Mouse (Mus musculus): ENCODE measurements around the gene Tecta. TPM values are rescaled to one million over a fixed set of nuclear protein-coding genes. Genes with fewer than 3 reads are reported as not detected.

Gene Tecta
- 0.21 and 0.34 TPM in 2 replicates for polyA plus RNA-seq (2016; fragmentation: Nextera tagmentation; extraction: Ambion mirVana)

GRCm38 (mm10) chr9:42399829-42400228 lies at the start of gene Tecta:
TSS of gene Tecta (minus strand) at chr9:42399929.
- H3K27ac ChIP-seq (replicated peaks), result no peak within 1 kb of the TSS
- no peak within 1 kb of the TSS; the same call in 1 of the 2 replicates for H3K4me2 ChIP-seq (replicated peaks)
- H3K9me3 ChIP-seq, result no peaks in the 10 kb centered on the region
- peaks cover 8% of the 10 kb centered on the region; the same call in 1 of the 2 replicates for H3K4me1 ChIP-seq
- H3K4me3 ChIP-seq, result no peak within 1 kb of the TSS
- H3K9ac ChIP-seq (replicated peaks), result no peak within 1 kb of the TSS
- H3K27me3 ChIP-seq, result peaks cover 3% of the 10 kb centered on the region; the same call in 1 of the 2 replicates
- ATAC-seq (ENCODE audit: low FRiP score, low read depth), result no peak
- 57% methylated on average over 6 of the region's 6 CpGs for WGBS
- no peaks in the 10 kb centered on the region for H3K36me3 ChIP-seq

- H3K27me3 ChIP-seq, result no peaks in the 10 kb centered on the region
Measured at GRCm38 (mm10) chr9:42449043-42449442, 49.3 kb upstream of the Tecta start.

GRCm38 (mm10) chr9:42442100-42442499 lies 42.4 kb upstream of the Tecta start:
- 93% methylated on average over 8 of the region's 8 CpGs for WGBS
- H3K27me3 ChIP-seq, result no peaks in the 10 kb centered on the region
- no peak overlapping the region for H3K9ac ChIP-seq (replicated peaks)
- H3K27ac ChIP-seq (replicated peaks), result no peak overlapping the region
- H3K36me3 ChIP-seq, result peaks cover 65% of the 10 kb centered on the region
- no peaks in the 10 kb centered on the region for H3K9me3 ChIP-seq
- ATAC-seq (ENCODE audit: low FRiP score, low read depth), result no peak
- H3K4me1 ChIP-seq, result no peaks in the 10 kb centered on the region; the same call in 1 of the 2 replicates
- H3K4me2 ChIP-seq (replicated peaks), result no peak overlapping the region
- no peak overlapping the region for H3K4me3 ChIP-seq

More at GRCm38 (mm10) chr9:42449043-42449442, 49.3 kb upstream of the Tecta start:
- peaks cover 43% of the 10 kb centered on the region for H3K36me3 ChIP-seq
- WGBS, result 93% methylated on average over 6 of the region's 6 CpGs
- ATAC-seq (ENCODE audit: low FRiP score, low read depth), result no peak
- no peak overlapping the region for H3K9ac ChIP-seq (replicated peaks)
- no peaks in the 10 kb centered on the region for H3K9me3 ChIP-seq
- H3K4me2 ChIP-seq (replicated peaks), result no peak overlapping the region
- H3K27ac ChIP-seq (replicated peaks), result no peak overlapping the region
- H3K4me3 ChIP-seq, result no peak overlapping the region
- no peaks in the 10 kb centered on the region for H3K4me1 ChIP-seq

GRCm38 (mm10) chr9:42441234-42441633 lies 41.5 kb upstream of the Tecta start:
- H3K4me3 ChIP-seq, result no peak overlapping the region
- H3K9ac ChIP-seq (replicated peaks), result no peak overlapping the region
- no peaks in the 10 kb centered on the region for H3K27me3 ChIP-seq
- no peaks in the 10 kb centered on the region; the same call in 1 of the 2 replicates for H3K4me1 ChIP-seq
- ATAC-seq (ENCODE audit: low FRiP score, low read depth), result no peak
- H3K27ac ChIP-seq (replicated peaks), result no peak overlapping the region
- no peaks in the 10 kb centered on the region for H3K9me3 ChIP-seq
- no peak overlapping the region for H3K4me2 ChIP-seq (replicated peaks)
- 97% methylated on average over 2 of the region's 2 CpGs for WGBS
- H3K36me3 ChIP-seq, result peaks cover 74% of the 10 kb centered on the region

- H3K4me2 ChIP-seq (replicated peaks), result no peak overlapping the region
- H3K4me1 ChIP-seq, result no peaks in the 10 kb centered on the region; the same call in 1 of the 2 replicates
- 32% methylated on average over 4 of the region's 4 CpGs for WGBS
- H3K4me3 ChIP-seq, result no peak overlapping the region
- H3K27ac ChIP-seq (replicated peaks), result no peak overlapping the region
- no peak overlapping the region for H3K9ac ChIP-seq (replicated peaks)
- H3K36me3 ChIP-seq, result peaks cover 78% of the 10 kb centered on the region
- H3K27me3 ChIP-seq, result no peaks in the 10 kb centered on the region
- H3K9me3 ChIP-seq, result no peaks in the 10 kb centered on the region
- no peak for ATAC-seq (ENCODE audit: low FRiP score, low read depth)
Measured at GRCm38 (mm10) chr9:42439446-42439845, 39.7 kb upstream of the Tecta start.

GRCm38 (mm10) chr9:42432155-42432554 lies 32.4 kb upstream of the Tecta start:
- no peak for ATAC-seq (ENCODE audit: low FRiP score, low read depth)
- 98% methylated on average over 2 of the region's 2 CpGs for WGBS
- H3K27me3 ChIP-seq, result no peaks in the 10 kb centered on the region

GRCm38 (mm10) chr9:42431606-42432005 lies 31.9 kb upstream of the Tecta start:
- Histone ChIP-seq H3K4me3 (no peak overlapping the region), H3K27me3 (no peaks in the 10 kb centered on the region), H3K4me1 (peaks cover 5% of the 10 kb centered on the region; the same call in 1 of the 2 replicates), H3K27ac (replicated peaks) (no peak overlapping the region), H3K36me3 (peaks cover 61% of the 10 kb centered on the region), H3K9ac (replicated peaks) (no peak overlapping the region), H3K4me2 (replicated peaks) (no peak overlapping the region), H3K9me3 (no peaks in the 10 kb centered on the region)
- ATAC-seq (ENCODE audit: low FRiP score, low read depth), result no peak
- 91% methylated on average over 2 of the region's 2 CpGs for WGBS

More at GRCm38 (mm10) chr9:42432155-42432554, 32.4 kb upstream of the Tecta start:
- peaks cover 67% of the 10 kb centered on the region for H3K36me3 ChIP-seq
- H3K4me2 ChIP-seq (replicated peaks), result no peak overlapping the region
- H3K9me3 ChIP-seq, result no peaks in the 10 kb centered on the region
- no peak overlapping the region for H3K4me3 ChIP-seq
- H3K9ac ChIP-seq (replicated peaks), result no peak overlapping the region
- no peak overlapping the region for H3K27ac ChIP-seq (replicated peaks)
- no peaks in the 10 kb centered on the region; the same call in 1 of the 2 replicates for H3K4me1 ChIP-seq

- H3K9ac ChIP-seq (replicated peaks), result no peak overlapping the region
- H3K4me2 ChIP-seq (replicated peaks), result no peak overlapping the region
- H3K27me3 ChIP-seq, result no peaks in the 10 kb centered on the region
- no peaks in the 10 kb centered on the region for H3K9me3 ChIP-seq
- no peak for ATAC-seq (ENCODE audit: low FRiP score, low read depth)
- WGBS, result 83% methylated on average over 12 of the region's 12 CpGs
- no peak overlapping the region for H3K4me3 ChIP-seq
- H3K27ac ChIP-seq (replicated peaks), result no peak overlapping the region
- H3K36me3 ChIP-seq, result peaks cover 32% of the 10 kb centered on the region
- peaks cover 8% of the 10 kb centered on the region; the same call in 1 of the 2 replicates for H3K4me1 ChIP-seq
Measured at GRCm38 (mm10) chr9:42428060-42428924, 28.6 kb upstream of the Tecta start.

- H3K4me2 ChIP-seq (replicated peaks), result no peak overlapping the region
- H3K9ac ChIP-seq (replicated peaks), result no peak overlapping the region
- peaks cover 31% of the 10 kb centered on the region for H3K36me3 ChIP-seq
- peaks cover 8% of the 10 kb centered on the region; the same call in 1 of the 2 replicates for H3K4me1 ChIP-seq
- H3K4me3 ChIP-seq, result no peak overlapping the region
- peak overlapping the region; percentile 22; the same call in 1 of the 2 replicates for H3K27ac ChIP-seq (replicated peaks)
- WGBS, result 31% methylated on average over 10 of the region's 10 CpGs
- no peak for ATAC-seq (ENCODE audit: low FRiP score, low read depth)
- H3K9me3 ChIP-seq, result no peaks in the 10 kb centered on the region
- no peaks in the 10 kb centered on the region for H3K27me3 ChIP-seq
Measured at GRCm38 (mm10) chr9:42426661-42427358, 27.1 kb upstream of the Tecta start.

- Histone ChIP-seq H3K27ac (replicated peaks) (no peak overlapping the region), H3K4me3 (no peak overlapping the region), H3K4me1 (peaks cover 8% of the 10 kb centered on the region; the same call in 1 of the 2 replicates), H3K36me3 (peaks cover 21% of the 10 kb centered on the region), H3K27me3 (no peaks in the 10 kb centered on the region), H3K9me3 (no peaks in the 10 kb centered on the region), H3K4me2 (replicated peaks) (no peak overlapping the region), H3K9ac (replicated peaks) (no peak overlapping the region)
- no peak for ATAC-seq (ENCODE audit: low FRiP score, low read depth)
- WGBS, result 78% methylated on average over 2 of the region's 2 CpGs
Measured at GRCm38 (mm10) chr9:42423649-42424048, 23.9 kb upstream of the Tecta start.

GRCm38 (mm10) chr9:42419687-42420086 lies 20.0 kb upstream of the Tecta start:
- no peak overlapping the region for H3K4me2 ChIP-seq (replicated peaks)

GRCm38 (mm10) chr9:42418786-42419185 lies 19.1 kb upstream of the Tecta start:
- no peak overlapping the region for H3K27ac ChIP-seq (replicated peaks)
- WGBS, result 92% methylated on average over 5 of the region's 5 CpGs
- no peak for ATAC-seq (ENCODE audit: low FRiP score, low read depth)
- peaks cover 14% of the 10 kb centered on the region for H3K4me1 ChIP-seq
- peaks cover 32% of the 10 kb centered on the region for H3K36me3 ChIP-seq
- H3K4me2 ChIP-seq (replicated peaks), result no peak overlapping the region
- no peaks in the 10 kb centered on the region for H3K27me3 ChIP-seq
- no peak overlapping the region for H3K4me3 ChIP-seq
- no peaks in the 10 kb centered on the region for H3K9me3 ChIP-seq
- no peak overlapping the region for H3K9ac ChIP-seq (replicated peaks)

More at GRCm38 (mm10) chr9:42419687-42420086, 20.0 kb upstream of the Tecta start:
- peaks cover 5% of the 10 kb centered on the region for H3K4me1 ChIP-seq
- H3K9me3 ChIP-seq, result no peaks in the 10 kb centered on the region
- H3K36me3 ChIP-seq, result peaks cover 32% of the 10 kb centered on the region
- 57% methylated on average over 2 of the region's 2 CpGs for WGBS
- no peaks in the 10 kb centered on the region for H3K27me3 ChIP-seq
- no peak overlapping the region for H3K4me3 ChIP-seq
- ATAC-seq (ENCODE audit: low FRiP score, low read depth), result no peak
- H3K9ac ChIP-seq (replicated peaks), result no peak overlapping the region
- no peak overlapping the region for H3K27ac ChIP-seq (replicated peaks)
